Mouse (Mus musculus): ENCODE results near the gene Tmem248. TPM values are rescaled to one million over a fixed set of nuclear protein-coding genes. Genes with fewer than 3 reads are reported as not detected.

Gene Tmem248
- total and polyA plus RNA-seq, 2 experiments from 2014 or later: 31.6 to 46.9 TPM

DNA sequence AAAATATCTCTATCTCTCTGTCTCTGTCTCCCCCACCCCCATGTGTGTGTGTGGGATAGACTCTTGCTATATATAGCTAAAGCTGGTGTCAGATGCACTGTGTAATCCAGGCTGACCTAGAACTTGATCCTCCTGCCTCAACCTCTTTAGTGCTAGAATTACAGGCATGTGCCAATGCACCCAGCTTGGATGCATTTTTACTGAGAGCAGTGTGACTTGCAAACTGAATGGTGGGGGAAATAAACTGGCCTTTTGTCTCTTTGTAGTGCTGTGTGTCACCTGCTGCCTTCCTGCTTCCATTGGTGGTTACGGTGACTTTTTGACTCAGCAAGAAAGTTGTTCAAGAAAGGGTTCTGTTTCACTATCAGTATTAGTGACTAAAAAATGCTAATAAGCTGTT is 20.6 kb upstream of the Tmem248 start:
- H3K9me3 ChIP-seq (ENCODE audit: low read length): no peaks in the 10 kb centered on the region
- peaks cover 31% of the 10 kb centered on the region for H3K36me3 ChIP-seq (ENCODE audit: insufficient read depth, low read length)
- no peak for TF ChIP-seq CTCF (IDR thresholded peaks at IDR 0.05)
- no peak overlapping the region for H3K9ac ChIP-seq (replicated peaks; ENCODE audit: low read length, poor library complexity, severe bottlenecking)
- no peak overlapping the region for H3K4me3 ChIP-seq (ENCODE audit: low read depth, low read length)
- DNase-seq (ENCODE audit: low spot score): no peak
- no peak for ATAC-seq (ENCODE audit: low FRiP score)
- no peaks in the 10 kb centered on the region for H3K4me1 ChIP-seq (ENCODE audit: insufficient read depth, low read length)
- no peaks in the 10 kb centered on the region for H3K27me3 ChIP-seq (ENCODE audit: insufficient read depth, low read length)
- WGBS: 91% methylated on average over 1 of the region's 1 CpGs
- no peak overlapping the region for H3K27ac ChIP-seq (ENCODE audit: low read depth, low read length)
- H3K4me2 ChIP-seq (ENCODE audit: low read depth, low read length, poor library complexity, severe bottlenecking): no peak overlapping the region

DNA sequence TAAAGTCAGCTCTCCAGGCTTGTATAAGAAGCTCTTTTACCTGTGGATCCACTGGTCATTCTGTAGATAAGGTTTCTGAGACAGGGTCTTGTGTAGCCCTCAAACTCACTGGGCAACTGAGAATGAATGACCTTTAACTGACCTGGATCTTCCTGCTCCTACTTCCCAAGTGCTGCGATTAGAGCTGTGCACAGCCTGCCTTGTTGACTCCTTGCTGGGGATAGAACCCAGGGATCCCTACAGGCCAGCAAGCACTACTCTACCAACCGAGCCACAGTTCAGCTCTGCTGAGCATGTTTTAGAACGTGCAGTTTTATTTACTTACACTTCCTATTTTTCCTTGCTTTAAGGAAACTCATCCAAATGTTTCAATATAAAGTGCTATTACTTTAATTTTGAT is 19.4 kb upstream of the Tmem248 start:
- 90% methylated on average over 3 of the region's 3 CpGs for WGBS
- ATAC-seq (ENCODE audit: low FRiP score) (no peak), DNase-seq (ENCODE audit: low spot score) (no peak)
- TF ChIP-seq CTCF (IDR thresholded peaks at IDR 0.05): no peak
- no peaks in the 10 kb centered on the region for H3K9me3 ChIP-seq (ENCODE audit: low read length)
- H3K4me1 ChIP-seq (ENCODE audit: insufficient read depth, low read length): no peaks in the 10 kb centered on the region
- H3K27me3 ChIP-seq (ENCODE audit: insufficient read depth, low read length): no peaks in the 10 kb centered on the region
- no peak overlapping the region for H3K27ac ChIP-seq (ENCODE audit: low read depth, low read length)
- no peak overlapping the region for H3K9ac ChIP-seq (replicated peaks; ENCODE audit: low read length, poor library complexity, severe bottlenecking)
- peaks cover 20% of the 10 kb centered on the region for H3K36me3 ChIP-seq (ENCODE audit: insufficient read depth, low read length)
- H3K4me2 ChIP-seq (ENCODE audit: low read depth, low read length, poor library complexity, severe bottlenecking): no peak overlapping the region
- no peak overlapping the region for H3K4me3 ChIP-seq (ENCODE audit: low read depth, low read length)

DNA sequence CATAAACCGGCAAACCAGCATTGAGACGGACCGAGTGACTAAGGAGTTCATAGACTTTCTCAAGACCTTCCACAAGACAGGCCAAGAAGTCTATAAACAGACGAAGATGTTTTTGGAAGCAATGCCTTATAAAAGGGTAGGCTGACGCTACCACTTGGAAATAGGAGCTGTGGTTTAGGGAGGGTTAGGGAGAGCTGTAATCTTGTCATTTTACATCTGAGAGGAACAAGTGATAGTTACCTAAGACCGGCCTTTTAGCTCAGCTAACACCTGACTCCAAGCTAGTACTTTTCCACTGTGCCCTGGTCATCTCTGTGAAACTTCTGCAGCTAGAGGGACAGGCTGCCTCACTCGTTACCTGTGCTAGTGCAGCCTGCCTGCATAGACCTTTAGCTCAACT is 18.9 kb upstream of the Tmem248 start:
- no peak for TF ChIP-seq CTCF (IDR thresholded peaks at IDR 0.05)
- 94% methylated on average over 7 of the region's 7 CpGs for WGBS
- H3K9me3 ChIP-seq (ENCODE audit: low read length): no peaks in the 10 kb centered on the region

DNA sequence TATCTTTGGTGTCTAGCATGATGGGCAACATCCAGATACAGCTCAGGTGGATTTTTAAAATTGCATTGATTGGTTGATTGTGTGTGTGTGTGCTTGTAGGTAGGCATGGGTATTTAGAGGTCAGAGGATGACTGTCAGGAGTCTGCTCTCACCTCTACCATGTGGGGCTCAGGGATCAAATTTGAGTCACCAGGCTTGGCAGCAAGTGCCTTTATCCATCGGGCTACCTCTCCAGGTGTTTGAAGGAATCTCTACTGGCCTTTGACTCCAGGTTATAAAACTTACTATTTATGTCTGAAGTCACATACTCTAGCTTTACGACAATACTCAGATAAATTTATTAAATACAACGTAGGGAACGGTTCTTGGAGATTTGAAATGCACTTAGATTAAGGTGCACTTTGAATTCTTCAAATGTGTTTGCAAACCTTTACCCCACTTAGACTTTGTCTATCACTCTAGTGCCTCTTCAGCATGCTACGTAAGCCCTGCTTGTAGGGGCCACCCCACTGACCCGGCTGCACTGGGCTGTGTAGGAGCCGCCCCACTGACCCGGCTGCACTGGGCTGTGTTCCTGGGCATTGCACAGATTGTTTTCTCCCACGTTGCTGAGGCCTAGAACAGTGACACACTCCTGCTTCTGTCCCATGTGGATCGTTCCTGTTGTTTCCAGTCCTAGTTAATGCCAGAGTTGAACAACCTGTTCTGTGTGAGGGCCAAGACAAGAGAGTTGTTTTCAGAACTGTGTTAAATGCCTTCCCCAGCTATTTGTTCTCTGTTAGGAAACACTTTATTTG is 16.4 kb upstream of the Tmem248 start:
- Histone ChIP-seq H3K4me1 (ENCODE audit: insufficient read depth, low read length) (no peaks in the 10 kb centered on the region), H3K4me3 (ENCODE audit: low read depth, low read length) (no peak overlapping the region), H3K27ac (ENCODE audit: low read depth, low read length) (no peak overlapping the region), H3K36me3 (ENCODE audit: insufficient read depth, low read length) (peaks cover 20% of the 10 kb centered on the region), H3K27me3 (ENCODE audit: insufficient read depth, low read length) (no peaks in the 10 kb centered on the region), H3K4me2 (ENCODE audit: low read depth, low read length, poor library complexity, severe bottlenecking) (no peak overlapping the region), H3K9ac (replicated peaks; ENCODE audit: low read length, poor library complexity, severe bottlenecking) (no peak overlapping the region), H3K9me3 (ENCODE audit: low read length) (no peaks in the 10 kb centered on the region)
- 86% methylated on average over 10 of the region's 10 CpGs for WGBS
- ATAC-seq (ENCODE audit: low FRiP score) (no peak), DNase-seq (ENCODE audit: low spot score) (no peak)
- no peak for TF ChIP-seq CTCF (IDR thresholded peaks at IDR 0.05)

More for the DNA sequence above, 18.9 kb upstream of the Tmem248 start:
- Histone ChIP-seq H3K9ac (replicated peaks; ENCODE audit: low read length, poor library complexity, severe bottlenecking) (no peak overlapping the region), H3K4me1 (ENCODE audit: insufficient read depth, low read length) (no peaks in the 10 kb centered on the region), H3K36me3 (ENCODE audit: insufficient read depth, low read length) (peaks cover 18% of the 10 kb centered on the region), H3K4me3 (ENCODE audit: low read depth, low read length) (no peak overlapping the region), H3K27ac (ENCODE audit: low read depth, low read length) (no peak overlapping the region), H3K27me3 (ENCODE audit: insufficient read depth, low read length) (no peaks in the 10 kb centered on the region), H3K4me2 (ENCODE audit: low read depth, low read length, poor library complexity, severe bottlenecking) (no peak overlapping the region)
- ATAC-seq (ENCODE audit: low FRiP score) (no peak), DNase-seq (ENCODE audit: low spot score) (no peak)

DNA sequence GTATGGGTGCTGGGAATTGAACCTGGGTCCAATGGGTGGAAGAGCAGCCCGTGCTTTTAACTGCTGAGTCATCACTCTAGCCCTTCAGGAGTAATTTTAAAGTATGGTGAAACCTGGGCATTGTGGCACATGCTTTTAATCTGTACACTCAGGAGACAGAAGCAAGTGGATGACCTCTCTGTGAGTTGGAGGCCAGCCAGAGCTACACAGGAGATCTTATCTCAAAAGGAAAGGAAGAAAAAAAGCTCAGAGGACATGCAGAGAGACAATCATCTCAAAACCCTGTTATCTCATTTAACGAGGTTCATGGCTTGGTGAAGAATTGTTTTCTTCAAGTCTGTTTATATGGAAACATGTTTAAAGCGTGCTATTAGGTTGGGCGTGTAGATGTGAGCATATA is 12.9 kb upstream of the Tmem248 start:
- no peak overlapping the region for H3K27ac ChIP-seq (ENCODE audit: low read depth, low read length)
- no peak for TF ChIP-seq CTCF (IDR thresholded peaks at IDR 0.05)
- ATAC-seq (ENCODE audit: low FRiP score): no peak
- no peaks in the 10 kb centered on the region for H3K4me1 ChIP-seq (ENCODE audit: insufficient read depth, low read length)
- WGBS: 85% methylated on average over 4 of the region's 4 CpGs
- no peak overlapping the region for H3K4me2 ChIP-seq (ENCODE audit: low read depth, low read length, poor library complexity, severe bottlenecking)
- no peaks in the 10 kb centered on the region for H3K27me3 ChIP-seq (ENCODE audit: insufficient read depth, low read length)
- no peak for DNase-seq (ENCODE audit: low spot score)
- no peaks in the 10 kb centered on the region for H3K9me3 ChIP-seq (ENCODE audit: low read length)
- no peak overlapping the region for H3K9ac ChIP-seq (replicated peaks; ENCODE audit: low read length, poor library complexity, severe bottlenecking)
- H3K36me3 ChIP-seq (ENCODE audit: insufficient read depth, low read length): peaks cover 21% of the 10 kb centered on the region
- no peak overlapping the region for H3K4me3 ChIP-seq (ENCODE audit: low read depth, low read length)

DNA sequence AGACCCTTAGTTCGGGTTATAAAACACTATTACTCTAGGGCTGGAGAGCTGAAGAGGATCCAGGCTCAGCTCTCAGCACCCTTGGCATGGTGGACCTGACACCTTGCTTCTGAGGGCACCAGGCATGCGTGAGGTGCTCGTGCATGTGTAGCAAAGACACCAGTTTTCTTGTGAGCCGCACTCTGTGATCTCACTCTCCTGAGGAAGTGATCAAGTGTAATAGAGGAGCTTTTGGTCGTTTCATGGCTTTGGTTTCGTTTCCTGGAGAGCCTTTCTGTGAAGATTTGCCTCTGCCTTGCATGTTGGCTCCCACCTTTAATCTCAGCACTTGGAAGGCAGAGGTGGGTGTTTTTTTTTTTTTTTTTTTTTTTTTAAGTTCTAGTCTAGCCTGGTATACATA is 12.3 kb upstream of the Tmem248 start:
- no peak overlapping the region for H3K4me2 ChIP-seq (ENCODE audit: low read depth, low read length, poor library complexity, severe bottlenecking)
- no peaks in the 10 kb centered on the region for H3K27me3 ChIP-seq (ENCODE audit: insufficient read depth, low read length)
- H3K4me1 ChIP-seq (ENCODE audit: insufficient read depth, low read length): no peaks in the 10 kb centered on the region
- H3K4me3 ChIP-seq (ENCODE audit: low read depth, low read length): no peak overlapping the region
- no peak for DNase-seq (ENCODE audit: low spot score)
- no peak overlapping the region for H3K27ac ChIP-seq (ENCODE audit: low read depth, low read length)
- no peak for TF ChIP-seq CTCF (IDR thresholded peaks at IDR 0.05)
- ATAC-seq (ENCODE audit: low FRiP score): no peak
- H3K36me3 ChIP-seq (ENCODE audit: insufficient read depth, low read length): peaks cover 27% of the 10 kb centered on the region
- WGBS: 87% methylated on average over 6 of the region's 6 CpGs
- no peaks in the 10 kb centered on the region for H3K9me3 ChIP-seq (ENCODE audit: low read length)
- H3K9ac ChIP-seq (replicated peaks; ENCODE audit: low read length, poor library complexity, severe bottlenecking): no peak overlapping the region
